Mouse (Mus musculus) frontal cortex, postnatal 25 days (tissue): ENCODE measurements around the gene Gm10024.
"Not testable (repeated sequence)": the region's sequence is repeated elsewhere in the genome, so short reads cannot be mapped to it uniquely, and the experiment has no call there.

ENCODE experiments used
- DNase-seq, 2 experiments: peaks; one replicate each; pipeline ENCODE4 v3.0.0; 2022; ENCODE audit warnings: low spot score in 2 of 2

The Gm10024 gene

GRCm38 (mm10) chr10:77729241-77729640, 18.0 kb downstream of the Gm10024 start:
- DNase-seq = no peak

GRCm38 (mm10) chr10:77735928-77736327, 24.7 kb downstream of the Gm10024 start:
- DNase-seq = no peak

- DNase-seq = no peak
These were observed 27.7 kb downstream of the Gm10024 start for GRCm38 (mm10) chr10:77738929-77739328.

- not testable (repeated sequence) for DNase-seq
These were observed 30.8 kb downstream of the Gm10024 start, which contains the start of gene Gm18596 for GRCm38 (mm10) chr10:77741924-77742688. Gene Gm18596 (minus strand): TSS chr10:77742638.

GRCm38 (mm10) chr10:77750686-77751085, 39.4 kb downstream of the Gm10024 start:
- DNase-seq = not testable (repeated sequence)

- DNase-seq = not testable (repeated sequence)
These were observed 40.0 kb downstream of the Gm10024 start, which contains the start of gene Gm9736 for GRCm38 (mm10) chr10:77751254-77751653. Gene Gm9736 (minus strand): TSS chr10:77751354.

GRCm38 (mm10) chr10:77752312-77752711, 41.1 kb downstream of the Gm10024 start:
- DNase-seq = not testable (repeated sequence)

- DNase-seq = no peak
These were observed 42.2 kb downstream of the Gm10024 start for GRCm38 (mm10) chr10:77753448-77753847.

- DNase-seq = not testable (repeated sequence)
These were observed 48.3 kb downstream of the Gm10024 start, which contains the start of gene Gm3233 for GRCm38 (mm10) chr10:77759582-77759981. Gene Gm3233 (minus strand): TSS chr10:77759682.
